Mouse (Mus musculus): ENCODE measurements around the gene Mrrf.

GRCm38 (mm10) chr2:36216546-36216945, 80.4 kb downstream of the Mrrf start:
- TF ChIP-seq CTCF (IDR thresholded peaks at IDR 0.05; ENCODE audit: low read depth) (no peak), EP300 (IDR thresholded peaks at IDR 0.05; ENCODE audit: low read depth) (no peak)

Data from liver, postnatal 0 days (tissue).